Mouse (Mus musculus) duodenum, adult 2 months (tissue): Measurements from ENCODE around the gene Gm5724. TPM values are rescaled to one million over a fixed set of nuclear protein-coding genes. Genes with fewer than 3 reads are reported as not detected.

Source experiments
- polyA plus RNA-seq: library from polyadenylated mRNA; depleted of rRNA; stranded (reverse); fragments of >200 nt; gene quantifications from 2 replicates; pipeline ENCODE4 v1.2.3, GENCODE M21; 2012; ENCODE audit warnings: low replicate concordance; rRNA removed

Gene Gm5724
- polyA plus RNA-seq, result not detected in 2 replicates

DNA sequence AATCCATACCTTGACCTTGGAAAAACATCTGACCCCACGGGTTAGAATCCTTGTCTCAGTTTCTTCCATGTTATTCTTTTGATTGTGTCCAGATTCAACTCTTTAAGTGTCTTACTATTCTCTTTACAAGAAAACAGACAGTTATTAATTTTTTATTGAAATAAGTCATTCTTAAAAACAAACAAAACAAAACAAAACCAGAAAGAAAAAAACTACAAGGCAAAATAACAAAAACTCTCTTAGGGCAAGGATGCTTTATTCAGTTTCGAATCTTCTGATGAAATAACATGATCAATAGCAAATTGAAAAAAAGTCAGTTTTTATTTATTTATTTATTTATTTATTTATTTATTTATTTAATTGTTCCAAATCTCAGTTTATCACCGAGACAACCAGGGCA, at the start of gene Gm5724:
Gm5724 (minus strand) TSS at position 101 of the 400 bp plus-strand sequence.

Other genes with a start within 250 kb of the Gm5724 start
- not detected in 2 replicates for gene Slco1c1, start 249.4 kb downstream of the Gm5724 start, polyA plus RNA-seq
- gene Slco1b2, start 144.3 kb downstream of the Gm5724 start, polyA plus RNA-seq, result not detected in 2 replicates
- gene Slco1a4, start 82.4 kb upstream of the Gm5724 start, polyA plus RNA-seq, result not detected in 2 replicates
- not detected in 2 replicates for gene Slco1a1, start 173.2 kb upstream of the Gm5724 start, polyA plus RNA-seq
- gene Gm6614, start 237.6 kb upstream of the Gm5724 start, polyA plus RNA-seq, result not detected in 2 replicates